Mouse (Mus musculus): ENCODE data around the gene Gpr61.

Gpr61 gene

DNA sequence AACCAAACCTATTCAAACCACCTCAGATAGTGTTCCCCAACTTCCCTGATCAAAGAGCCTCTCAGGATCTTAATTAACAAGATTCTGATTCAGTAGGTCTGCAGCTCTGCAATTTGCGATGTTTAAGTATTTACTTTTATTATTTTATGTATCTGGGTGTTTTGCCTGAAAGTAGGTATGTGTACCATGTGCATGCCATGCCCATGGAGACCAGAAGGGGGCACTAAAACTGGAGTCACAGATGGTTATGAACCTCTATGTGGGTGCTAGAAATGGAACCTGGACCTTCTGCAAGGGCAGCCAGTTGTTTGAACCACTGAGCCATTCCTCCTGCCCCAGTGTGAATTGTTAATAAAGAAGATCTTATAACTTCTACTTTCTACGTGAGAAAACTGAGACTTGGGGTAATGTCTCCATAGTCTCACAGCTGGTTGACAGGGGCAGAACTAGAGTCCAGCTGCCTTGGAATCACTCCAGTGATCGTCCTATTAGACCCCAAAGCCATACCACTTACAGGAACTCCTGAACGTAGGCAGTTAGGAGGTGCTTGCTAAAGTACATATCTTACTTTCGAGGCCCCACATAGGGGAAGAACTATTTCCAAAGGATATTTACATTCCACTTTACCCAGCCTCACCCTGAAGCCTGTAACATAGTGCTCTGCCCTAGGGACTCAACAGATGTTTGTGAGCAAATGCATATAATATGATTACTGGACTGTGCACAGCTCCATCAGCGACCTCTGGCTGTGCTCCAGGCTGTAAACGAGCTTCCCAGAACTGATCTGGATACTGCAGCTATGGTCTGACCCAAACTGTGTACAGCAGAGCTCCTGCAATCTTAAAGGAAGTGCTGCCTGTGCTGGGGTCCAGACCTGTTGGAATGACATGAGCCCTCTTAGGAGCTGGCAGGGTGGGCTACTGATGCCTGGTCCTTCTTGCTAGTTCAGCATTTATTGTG, 24.4 kb upstream of the Gpr61 start:
- no peak for DNase-seq (ENCODE audit: low spot score in 2 of 2)

GRCm38 (mm10) chr3:108174672-108175531, 20.2 kb upstream of the Gpr61 start:
- DNase-seq (ENCODE audit: low spot score in 2 of 2) = no peak

DNA sequence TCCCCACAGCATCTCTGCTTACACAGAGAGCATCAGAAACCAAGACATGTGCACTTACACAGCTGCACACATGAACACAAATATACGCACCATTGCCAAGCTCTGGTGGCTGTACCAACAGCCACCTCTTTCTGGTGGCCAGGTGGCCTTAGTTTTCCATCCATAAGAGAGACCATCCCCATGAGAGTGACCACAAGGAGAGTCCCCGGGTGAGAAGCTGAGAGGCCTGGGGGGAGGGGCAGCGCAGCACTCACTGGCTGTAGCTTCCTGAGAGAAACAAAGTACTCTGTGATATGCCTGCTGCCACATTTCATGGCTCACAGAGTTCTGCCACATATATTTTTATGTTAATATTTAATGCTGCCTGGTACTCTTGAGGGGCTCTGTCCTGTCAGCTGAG, 14.5 kb upstream of the Gpr61 start:
- no peak for DNase-seq (ENCODE audit: low spot score in 2 of 2)

GRCm38 (mm10) chr3:108167499-108167898, 12.8 kb upstream of the Gpr61 start:
- DNase-seq (ENCODE audit: low spot score in 2 of 2) = no peak

GRCm38 (mm10) chr3:108166486-108167211, 12.0 kb upstream of the Gpr61 start:
- no peak for DNase-seq (ENCODE audit: low spot score in 2 of 2)

GRCm38 (mm10) chr3:108165532-108166315, 11.0 kb upstream of the Gpr61 start:
- DNase-seq (ENCODE audit: low spot score in 2 of 2) = no peak

- DNase-seq (ENCODE audit: low spot score in 2 of 2) = peak; percentile 72 to 89
Observed at GRCm38 (mm10) chr3:108164807-108165206, 10.1 kb upstream of the Gpr61 start.

GRCm38 (mm10) chr3:108164091-108164490, 9.4 kb upstream of the Gpr61 start:
- no peak for DNase-seq (ENCODE audit: low spot score in 2 of 2)

DNA sequence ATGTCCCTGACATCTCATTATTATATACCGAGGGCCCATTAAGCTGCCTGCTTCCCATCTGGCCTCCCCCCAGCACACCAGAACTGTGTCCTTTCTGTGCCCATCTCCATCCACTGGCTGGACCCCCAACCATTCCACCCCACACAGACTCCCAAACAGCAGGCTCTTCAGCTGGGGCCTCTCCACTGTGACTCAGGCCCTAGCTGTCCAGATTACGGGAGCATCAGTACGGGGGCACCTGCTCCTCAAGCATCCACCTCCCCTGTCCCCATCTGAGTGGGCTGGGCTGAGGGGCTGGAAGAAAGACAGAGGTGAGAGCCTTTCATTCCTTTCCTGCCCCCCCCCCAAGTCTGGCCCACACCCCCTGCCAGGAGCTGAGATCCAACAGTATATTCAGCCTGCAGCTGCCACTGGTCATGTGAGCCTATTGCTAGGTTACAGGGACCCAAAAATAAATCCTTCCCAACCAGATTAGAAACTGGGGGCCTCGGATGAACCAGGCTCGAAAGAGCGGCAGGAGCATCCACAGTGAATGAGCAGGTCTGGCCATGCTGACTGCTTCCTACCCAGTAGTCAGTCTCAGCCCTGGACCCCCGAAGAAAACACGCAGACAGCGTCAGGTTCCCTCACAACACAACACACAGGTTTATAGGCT, 3.8 kb upstream of the Gpr61 start:
- no peak for DNase-seq (ENCODE audit: low spot score in 2 of 2)

DNA sequence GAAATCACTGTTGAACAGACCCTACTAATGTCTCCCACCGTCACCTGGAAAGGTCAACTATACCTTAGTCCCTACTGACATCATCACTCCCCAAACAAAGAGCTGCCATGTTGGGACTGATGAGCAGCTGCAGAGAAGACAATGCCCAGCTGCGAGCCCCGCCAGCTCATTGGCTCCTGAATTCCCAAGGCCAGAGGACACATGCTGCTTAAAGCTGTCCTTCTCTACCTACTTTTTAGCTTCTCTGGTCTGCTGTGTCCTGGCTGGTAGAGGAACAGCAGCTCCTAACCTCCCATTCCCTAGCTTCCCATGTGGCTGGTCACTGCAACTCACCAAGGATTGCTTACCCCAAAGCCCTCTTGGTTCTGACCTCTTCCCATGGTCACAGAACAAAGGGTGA, 2.4 kb downstream of the Gpr61 start:
- no peak for DNase-seq (ENCODE audit: low spot score in 2 of 2)

DNA sequence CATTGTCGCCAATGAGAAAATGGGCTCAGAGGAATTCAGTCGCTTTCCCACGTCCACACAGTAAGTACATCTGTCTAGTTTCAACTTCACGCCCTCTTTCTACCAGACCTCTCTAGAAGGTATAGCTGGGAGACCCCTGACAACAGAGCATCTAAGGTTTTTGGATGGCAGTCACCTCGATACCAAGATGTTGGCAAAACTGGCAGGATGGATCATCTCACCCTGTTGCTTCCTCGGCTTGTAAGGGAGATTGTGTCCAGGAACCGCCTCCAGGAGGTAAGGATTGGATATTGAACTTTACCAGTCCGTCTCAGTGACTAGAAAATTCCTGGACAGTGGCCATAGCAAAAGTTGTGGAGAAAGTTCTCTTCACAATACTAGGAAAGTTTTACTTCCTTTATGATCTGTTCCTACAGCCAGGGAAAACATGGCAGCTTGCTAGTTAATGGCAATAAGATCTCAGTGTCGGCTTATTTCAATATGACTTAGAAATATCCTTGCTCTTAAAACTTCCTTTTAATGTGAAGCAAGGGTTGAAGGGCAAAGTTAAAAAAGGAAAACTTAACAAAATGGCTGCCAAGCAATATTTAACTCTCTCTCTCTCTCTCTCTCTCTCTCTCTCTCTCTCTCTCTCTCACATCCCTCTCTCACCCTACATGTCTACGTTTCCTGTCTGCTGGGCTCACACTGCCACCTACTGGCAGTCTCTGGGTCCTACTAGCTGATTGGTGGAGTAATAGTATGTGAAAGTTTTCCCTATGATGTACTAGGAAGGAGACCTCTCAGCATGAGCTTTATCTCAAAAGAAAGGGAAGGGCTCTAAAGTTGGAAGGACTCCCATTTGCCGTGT, 7.1 kb downstream of the Gpr61 start:
- peak; percentile 87 to 94 for DNase-seq (ENCODE audit: low spot score in 2 of 2)

DNA sequence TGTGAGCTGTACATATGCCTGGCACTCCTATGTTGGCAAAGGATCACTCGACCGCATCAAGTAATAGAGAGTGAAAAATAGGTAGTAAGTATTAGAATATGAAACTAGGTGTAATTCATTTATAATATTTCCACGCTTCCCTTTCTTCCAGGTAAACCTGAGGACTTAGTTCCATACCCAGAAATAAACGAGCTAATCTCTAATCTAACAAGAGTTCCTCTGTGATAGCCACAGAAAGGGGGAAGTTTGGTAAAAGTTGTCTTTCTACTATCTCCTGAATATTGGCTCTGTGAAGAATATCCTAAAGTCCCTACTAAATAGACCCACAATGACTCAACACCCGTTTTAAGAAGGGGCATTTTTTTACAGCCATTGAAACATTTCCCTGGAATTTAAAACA, 8.0 kb downstream of the Gpr61 start:
- no peak for DNase-seq (ENCODE audit: low spot score in 2 of 2)

GRCm38 (mm10) chr3:108145534-108146445, 8.9 kb downstream of the Gpr61 start, which contains the start of gene Gnai3:
Gnai3 (minus strand) TSS chr3:108146146.
- peak; percentile 90 to 94 for DNase-seq (ENCODE audit: low spot score in 2 of 2)

DNA sequence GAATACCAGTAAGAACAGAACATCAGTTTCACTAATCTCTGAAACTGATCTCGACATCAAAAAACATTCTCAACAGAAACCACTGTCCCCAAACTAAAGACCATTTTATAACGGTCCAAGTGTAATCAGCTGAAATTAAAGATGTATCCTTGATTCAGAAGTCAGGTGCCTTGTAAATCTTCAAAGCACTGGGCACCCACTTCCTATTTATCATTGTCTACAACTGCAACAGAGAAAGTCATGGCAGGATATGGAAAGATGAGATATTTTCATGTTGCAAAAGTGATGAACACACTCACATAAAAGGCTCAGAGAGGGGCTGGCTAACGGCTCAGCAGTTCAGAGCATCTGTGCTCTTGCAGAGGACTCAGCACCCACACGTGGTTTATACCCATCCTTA, 13.9 kb downstream of the Gpr61 start:
- DNase-seq (ENCODE audit: low spot score in 2 of 2) = no peak

GRCm38 (mm10) chr3:108139113-108139512, 15.6 kb downstream of the Gpr61 start:
- DNase-seq (ENCODE audit: low spot score in 2 of 2) = no peak

- DNase-seq (ENCODE audit: low spot score in 2 of 2) = no peak
Observed at GRCm38 (mm10) chr3:108134701-108135100, 20.0 kb downstream of the Gpr61 start.

- no peak for DNase-seq (ENCODE audit: low spot score in 2 of 2)
Observed at GRCm38 (mm10) chr3:108132484-108132883, 22.2 kb downstream of the Gpr61 start.

- DNase-seq (ENCODE audit: low spot score in 2 of 2) = no peak
Observed at GRCm38 (mm10) chr3:108131821-108132220, 22.9 kb downstream of the Gpr61 start.
